Mouse (Mus musculus) lung, postnatal 14 days (tissue): ENCODE results near the gene Spaar.
"Not testable (repeated sequence)": the region's sequence is repeated elsewhere in the genome, so short reads cannot be mapped to it uniquely, and the experiment has no call there.

Experiments used
- DNase-seq: peaks from one replicate; pipeline ENCODE4 v3.0.0; 2021

The Spaar gene

DNA sequence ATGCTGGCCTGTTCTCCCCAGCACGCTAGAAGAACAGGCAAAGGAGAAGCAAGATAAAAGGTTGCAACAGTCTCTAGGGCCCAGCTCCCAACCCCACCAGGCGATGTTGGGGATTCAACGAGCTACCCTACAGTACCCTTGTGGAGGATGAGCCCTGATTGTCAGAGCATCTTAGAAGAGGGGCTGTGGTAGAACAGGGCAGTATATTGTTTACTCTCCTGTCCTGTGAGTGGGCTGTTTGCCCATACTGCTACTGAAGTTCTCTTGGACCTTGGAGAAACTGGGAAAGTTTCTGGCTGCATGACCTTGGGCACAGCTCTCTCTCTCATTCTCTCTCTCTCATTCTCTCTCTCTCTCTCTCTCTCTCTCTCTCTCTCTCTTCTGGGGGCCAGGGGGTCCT lies 708 bp upstream of the Spaar start:
- DNase-seq = no peak

DNA sequence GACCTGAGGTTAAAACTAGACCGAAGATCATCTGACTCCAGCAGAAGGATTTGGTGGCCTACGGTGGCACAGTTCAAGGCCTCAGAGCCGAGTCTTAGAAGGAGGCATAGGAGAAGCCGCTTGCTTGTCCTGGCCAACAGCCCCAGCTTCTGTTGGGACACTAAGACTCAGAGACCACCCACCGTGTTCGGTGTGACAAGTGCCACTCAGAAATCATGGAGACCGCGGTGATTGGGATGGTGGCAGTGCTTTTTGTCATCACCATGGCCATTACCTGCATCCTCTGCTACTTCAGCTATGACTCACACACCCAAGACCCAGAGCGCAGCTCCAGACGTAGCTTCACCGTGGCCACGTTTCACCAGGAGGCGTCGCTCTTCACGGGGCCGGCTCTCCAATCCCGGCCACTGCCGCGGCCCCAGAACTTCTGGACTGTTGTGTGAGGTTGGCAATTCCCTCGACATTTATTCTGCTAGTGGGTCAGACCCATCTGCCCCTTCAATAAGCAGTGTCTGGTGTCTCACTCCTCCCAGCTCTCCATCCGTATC lies 990 bp downstream of the Spaar start:
- no peak for DNase-seq

DNA sequence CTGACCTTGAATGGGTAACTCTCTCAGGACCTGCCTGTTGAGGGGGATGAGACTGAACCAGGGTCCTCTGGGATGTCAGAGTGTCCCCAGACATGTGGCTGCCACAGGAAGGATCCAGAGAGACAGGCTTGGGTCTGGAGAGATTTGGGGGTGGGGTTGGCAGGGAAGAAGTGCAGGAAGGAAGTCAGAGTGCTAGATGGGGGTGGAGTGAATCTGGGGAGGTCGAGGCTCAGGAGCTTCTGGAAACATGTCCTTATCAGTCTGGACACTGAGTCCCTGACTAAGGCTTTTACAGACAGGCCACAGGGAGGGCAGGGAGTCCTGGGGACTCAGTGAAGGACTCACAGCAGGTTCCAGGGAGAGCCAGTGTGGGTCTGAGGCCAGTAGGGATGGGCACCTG lies 2.3 kb downstream of the Spaar start:
- no peak for DNase-seq

DNA sequence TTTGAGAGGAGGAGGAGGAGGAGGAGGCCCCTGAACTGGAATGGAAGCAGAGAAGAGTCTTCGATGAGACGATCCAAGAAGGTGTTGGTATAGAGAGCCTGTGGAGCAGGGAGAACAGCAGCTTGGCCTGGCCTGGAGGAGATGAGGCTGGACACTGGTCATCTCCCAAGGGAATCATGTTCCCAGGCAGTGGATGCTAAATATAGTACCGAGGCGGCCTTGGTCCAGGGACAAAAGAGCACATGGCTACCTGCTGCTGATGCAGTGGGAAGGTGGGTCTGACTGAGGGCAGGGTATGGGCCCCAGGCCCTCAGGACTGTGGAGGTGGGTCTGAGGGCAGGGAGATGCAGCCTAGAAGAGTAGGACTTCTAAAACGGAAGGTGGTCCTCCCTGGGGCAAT lies 3.4 kb downstream of the Spaar start:
- DNase-seq = no peak

DNA sequence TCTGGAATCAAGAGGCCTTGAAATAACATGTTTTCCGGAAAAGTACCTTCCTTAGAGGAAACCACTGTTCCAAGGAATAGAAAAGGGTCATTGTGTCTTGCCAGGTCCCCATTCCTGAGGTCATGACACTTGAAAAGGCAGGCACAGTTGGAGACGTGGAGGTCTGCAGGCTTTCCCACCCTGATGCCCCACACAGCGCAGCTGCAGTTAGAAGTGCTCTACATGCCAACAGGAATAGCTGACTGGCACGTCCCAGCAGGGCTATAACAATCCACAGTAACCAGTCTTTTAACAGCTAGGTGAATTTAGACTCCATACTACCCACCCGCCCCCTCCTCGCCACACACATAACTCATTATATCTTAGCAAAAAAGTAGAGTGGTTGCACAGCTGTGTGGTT lies 7.3 kb downstream of the Spaar start:
- no peak for DNase-seq

DNA sequence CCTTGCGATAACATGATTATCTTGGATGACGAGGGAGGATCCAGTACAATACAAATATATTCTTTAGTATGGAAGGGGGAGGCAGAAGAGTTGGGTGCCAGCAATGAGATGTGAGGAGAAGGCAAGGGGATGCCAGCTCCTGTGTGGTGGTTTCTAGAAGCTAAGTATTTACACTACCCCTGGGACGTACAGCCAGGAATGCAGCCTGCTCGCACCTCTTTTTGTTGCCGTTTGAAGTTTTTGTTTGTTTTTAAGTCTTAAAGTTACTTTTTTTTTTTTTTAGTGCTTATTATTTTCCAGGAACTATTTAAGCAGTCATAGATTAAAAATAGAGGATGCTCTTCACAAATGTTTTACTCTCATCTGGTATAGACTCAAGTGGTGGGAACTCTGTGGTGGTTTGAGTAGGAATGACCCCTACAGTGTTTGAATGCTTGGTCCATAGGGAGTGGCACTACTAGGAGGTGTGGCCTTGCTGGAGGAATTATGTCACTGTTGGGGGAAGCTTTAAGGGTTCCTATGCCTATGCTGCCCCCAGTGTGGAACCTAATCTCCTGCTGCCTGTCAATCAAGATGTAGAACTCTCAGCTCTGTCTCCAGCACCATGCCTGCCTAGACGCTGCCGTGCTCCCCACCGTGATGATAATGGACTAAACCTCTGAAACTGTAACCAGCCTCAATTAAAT lies 9.3 kb downstream of the Spaar start:
- DNase-seq = no peak

DNA sequence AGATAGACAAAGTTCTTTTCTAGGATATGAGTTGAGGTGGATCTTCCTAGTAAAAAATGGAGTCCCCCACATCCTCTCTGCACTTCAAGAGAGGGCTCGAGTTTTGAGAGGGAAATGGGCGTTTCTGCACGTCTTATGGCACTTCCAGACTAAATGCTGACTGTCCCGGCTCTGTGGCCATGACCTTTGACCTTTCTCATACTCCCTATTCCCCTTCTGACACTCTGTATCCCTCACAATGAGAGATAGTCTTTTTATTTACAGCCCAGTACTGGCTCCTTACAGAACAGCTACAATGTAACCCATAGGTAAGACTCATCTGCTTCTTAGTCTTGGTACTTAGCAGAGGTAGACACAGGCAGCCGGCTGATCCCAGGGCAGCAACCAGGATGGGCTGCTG lies 11.7 kb downstream of the Spaar start:
- no peak for DNase-seq

DNA sequence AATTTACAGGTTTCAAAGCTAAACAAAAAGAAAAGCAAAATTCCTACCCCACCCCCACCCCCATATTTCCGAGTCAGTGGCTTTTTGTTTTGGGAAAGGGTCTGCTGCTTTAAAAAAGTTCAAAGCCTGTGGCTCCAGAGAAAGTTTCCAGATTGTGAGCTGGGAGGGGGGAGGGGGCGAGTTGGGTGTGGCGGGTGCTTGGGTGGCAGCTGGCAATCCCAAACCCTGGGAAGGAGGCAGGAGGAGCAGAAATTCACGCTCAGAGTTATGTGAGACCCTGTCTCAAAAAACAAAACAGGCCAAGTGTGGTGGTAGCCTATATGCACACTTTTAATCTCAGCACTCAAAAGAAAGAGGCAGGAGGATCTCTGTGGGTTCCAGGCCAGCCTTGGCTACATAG lies 12.8 kb downstream of the Spaar start:
- no peak for DNase-seq

DNA sequence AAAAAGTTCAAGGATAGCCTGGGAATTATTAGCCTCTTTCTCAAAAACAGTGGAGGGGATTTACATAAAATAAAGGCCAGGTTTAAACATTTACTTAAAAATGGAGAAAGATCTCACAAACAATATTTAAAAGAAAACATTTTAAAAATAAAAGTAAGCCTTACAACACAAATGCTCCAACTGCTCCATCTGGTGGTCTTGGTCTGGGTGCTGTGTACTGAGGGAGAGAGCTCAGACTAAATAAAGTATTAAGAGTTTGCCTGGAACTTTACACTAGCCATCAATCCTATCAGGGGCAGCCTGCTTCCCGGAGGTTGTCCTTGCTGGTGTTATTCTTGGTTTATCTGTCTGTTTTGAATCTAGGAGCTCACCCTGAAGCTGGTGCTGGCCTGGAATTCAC lies 13.3 kb downstream of the Spaar start:
- peak; percentile 34 for DNase-seq

DNA sequence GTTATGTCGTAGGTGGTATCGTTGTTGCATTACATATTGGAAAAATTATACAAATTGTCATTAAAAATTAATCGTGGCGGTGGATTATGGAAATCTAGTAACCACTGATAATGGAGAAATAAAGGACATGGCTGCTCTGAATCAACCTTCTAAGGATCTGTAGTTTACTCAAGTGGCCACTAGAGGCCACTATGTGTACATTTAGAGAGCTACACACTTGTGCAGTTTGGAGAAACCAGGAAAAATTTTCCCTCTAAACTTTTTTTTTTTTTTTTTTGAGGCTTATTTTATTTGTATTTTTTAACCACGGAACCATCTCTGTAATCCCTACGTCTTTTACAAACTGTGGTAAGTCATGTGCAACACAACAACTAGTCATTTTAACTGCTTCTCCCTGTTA lies 15.4 kb downstream of the Spaar start:
- peak; percentile 44 for DNase-seq

DNA sequence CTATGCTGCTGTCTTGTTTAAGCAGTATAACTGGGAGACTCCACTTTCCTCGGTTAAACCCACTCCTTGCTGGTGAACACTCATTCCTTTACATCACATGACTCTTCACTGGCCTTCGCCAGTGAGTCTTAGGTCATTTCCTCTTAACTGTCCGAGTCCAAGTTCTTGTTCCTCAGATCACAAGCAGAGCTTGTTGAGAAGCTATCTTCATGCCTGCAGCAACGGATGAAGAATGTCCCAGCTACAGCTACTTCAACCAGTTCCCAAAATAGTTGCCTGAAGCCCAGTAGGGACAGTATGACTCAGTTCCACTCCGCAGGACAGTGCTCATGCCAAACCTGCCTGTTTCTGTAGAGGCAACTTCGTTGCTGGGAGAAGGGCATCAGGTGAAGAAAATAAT lies 27.4 kb downstream of the Spaar start:
- peak; percentile 13 for DNase-seq

DNA sequence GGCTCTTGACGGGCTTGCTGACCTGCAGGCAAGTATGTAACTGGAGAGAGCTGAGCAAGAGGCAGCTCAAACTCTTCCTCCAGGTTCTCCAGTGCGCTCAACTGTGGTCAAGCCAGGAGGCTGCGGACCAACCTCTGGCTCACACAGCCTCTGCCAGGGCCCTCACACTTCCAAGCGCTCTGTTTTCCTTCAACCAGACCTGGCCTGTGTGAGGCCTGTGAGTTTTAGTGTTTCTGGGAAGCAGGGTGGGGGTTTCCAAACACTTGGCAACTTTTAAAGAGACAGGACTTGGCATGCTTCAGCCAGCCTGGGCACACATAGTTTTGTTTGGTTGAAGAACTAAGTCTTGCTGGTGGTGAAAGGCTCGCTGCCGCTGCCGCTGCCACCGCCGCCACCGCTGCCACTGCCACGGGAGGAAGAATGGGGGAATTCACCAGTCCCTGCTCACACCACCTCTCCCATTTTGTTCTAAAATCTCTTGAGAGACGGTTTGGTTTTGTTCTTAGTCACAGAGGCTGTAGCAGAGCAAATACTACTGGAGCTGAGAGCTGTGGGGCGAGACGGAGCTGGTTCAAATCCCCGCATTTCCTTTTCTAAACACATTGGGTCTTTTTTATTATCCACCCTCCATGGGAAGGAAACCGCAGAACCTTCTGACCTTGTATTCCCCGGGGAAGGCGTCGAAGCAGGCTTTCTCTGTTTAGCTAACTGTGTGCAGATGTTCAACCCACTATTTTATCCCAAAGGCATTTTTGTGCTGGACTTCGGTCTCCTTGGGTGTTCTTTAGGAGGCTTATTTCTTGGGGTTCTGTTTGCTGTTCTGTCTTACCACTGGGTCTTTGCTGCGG lies 30.0 kb downstream of the Spaar start:
- DNase-seq = peak; percentile 15

DNA sequence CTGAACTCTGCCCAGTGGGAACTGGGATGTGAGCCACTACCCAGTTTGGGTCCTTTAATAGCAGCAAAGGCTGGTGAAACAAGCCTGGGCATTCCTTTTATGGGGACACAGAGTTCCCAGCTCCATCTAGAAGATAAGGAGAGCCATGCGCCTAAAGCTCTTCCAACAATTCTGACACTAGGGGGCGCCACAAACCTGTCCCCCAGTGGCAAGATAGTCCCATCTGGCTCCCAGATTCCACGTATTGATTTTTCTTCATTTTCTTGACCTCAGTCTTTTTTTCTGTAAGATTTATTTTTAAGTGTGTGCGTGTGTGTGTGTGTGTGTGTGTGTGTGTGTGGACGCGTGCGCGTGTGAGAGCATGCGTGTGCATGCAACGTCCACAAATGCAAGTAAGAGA lies 30.6 kb downstream of the Spaar start:
- peak; percentile 76 for DNase-seq

DNA sequence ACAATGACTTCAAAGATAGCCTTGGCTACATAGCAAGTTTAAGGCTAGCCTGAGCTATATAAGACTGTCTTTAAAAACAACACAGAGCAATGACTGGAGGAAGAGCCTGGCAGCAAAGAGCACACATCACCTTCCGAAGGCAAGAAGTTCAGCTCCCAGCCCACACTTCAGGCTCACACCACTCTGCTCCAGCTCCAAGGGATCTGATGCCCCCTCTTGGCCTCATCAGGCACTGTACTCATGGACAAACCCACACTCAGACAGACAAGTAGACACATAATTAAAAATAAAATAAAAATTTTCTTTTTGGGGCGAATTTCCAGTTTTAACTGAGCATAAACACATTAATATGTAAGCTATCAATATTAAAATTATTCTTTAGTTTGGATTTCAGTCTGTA lies 31.5 kb downstream of the Spaar start:
- DNase-seq = no peak

DNA sequence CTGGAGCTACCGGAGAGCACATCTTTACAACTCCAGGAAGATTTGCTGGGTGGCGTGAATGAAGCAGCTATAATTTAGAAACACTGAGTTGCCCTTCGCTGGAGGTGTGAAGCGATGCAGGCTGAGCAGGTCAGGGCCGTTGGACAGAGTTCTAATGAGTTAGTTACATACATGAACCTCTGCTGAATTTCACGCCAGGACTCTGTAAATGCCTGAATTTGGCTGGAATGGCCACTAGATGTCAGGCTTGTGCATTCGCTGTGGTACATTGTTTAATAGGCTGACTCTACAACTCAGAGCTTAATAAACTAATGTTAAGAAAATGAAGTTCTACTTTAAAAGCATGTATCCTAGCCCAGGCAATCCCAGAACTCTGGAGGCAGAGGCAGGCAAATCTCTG lies 33.6 kb downstream of the Spaar start:
- peak; percentile 71 for DNase-seq

DNA sequence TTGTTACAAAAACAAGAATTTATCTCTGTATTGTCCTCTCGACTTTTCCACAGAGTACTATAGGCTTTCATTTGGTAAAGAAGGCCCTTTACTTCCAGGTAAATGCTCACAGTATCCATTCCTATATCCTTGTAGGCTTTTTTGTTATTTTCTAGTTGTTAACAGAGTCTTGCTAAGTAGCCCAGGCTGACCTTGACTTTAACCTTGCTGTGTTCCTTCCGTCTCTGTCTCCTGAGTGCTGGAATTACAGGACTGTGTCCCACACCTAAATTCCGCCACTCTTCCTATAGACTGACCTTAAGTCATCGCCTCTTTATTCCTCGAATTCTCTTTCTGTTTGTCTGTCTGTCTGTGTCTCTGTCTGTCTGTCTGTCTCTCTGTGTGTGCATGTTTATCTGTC lies 38.5 kb downstream of the Spaar start:
- no peak for DNase-seq

DNA sequence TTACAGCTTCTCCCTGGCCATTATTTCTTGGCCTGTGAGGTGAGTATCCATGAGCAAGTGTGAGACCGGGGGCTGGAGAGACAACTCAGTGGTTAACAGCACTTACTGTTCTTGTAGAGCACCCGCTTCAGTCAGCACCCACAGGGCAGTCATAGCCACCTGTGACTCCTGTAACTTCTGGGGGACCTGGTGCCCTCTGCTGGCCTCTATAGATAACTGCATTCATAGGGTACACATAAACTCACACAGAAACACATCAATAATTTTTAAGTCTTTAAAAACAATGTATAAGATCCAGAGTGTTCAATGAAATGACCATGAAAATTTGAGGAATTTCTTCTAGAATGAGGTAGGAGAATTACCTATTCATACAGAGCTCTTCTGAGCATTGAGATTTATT lies 39.5 kb downstream of the Spaar start:
- no peak for DNase-seq

DNA sequence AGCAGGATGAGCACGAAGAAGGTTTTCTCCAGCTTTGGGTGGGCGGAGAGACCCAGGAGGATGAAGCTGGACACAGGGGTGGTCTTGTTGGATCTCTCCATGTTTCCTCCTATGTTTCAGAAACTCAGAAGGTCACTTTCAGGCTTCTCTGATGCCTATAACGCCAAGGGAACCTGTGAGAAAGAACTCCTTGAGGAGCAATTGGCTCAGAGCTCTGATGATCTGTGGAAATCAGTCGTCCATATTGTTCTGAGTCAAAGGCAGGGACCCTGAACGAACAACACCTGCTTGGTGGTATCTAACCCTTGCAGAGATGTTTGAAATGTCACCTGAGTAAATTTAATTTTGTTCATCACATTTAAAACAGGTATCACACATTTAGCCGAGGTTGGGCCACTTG lies 41.1 kb downstream of the Spaar start, which contains the start of gene Olfr159:
Gene Olfr159, minus strand, starts transcription at position 101 of the 400 bp plus-strand sequence.
- no peak for DNase-seq

DNA sequence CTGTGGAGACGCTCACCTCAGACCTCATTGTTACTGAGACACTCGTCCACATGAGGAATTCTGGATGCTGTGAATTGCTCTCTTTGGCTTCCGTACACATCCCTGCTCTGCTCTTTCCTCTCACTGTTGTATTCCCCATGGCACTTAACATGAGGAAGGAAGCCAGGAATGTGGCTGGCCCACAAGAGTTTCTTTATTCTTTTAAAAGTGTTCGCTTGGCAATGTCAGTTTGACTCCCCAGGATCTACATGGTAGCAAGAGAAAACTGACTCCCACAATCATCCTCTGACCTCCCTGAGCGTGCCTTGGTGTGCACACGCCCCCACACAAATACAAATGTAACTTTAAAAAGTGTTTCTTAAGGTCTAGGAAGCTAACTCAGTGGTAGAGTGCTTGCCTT lies 41.8 kb downstream of the Spaar start:
- peak; percentile 16 for DNase-seq

DNA sequence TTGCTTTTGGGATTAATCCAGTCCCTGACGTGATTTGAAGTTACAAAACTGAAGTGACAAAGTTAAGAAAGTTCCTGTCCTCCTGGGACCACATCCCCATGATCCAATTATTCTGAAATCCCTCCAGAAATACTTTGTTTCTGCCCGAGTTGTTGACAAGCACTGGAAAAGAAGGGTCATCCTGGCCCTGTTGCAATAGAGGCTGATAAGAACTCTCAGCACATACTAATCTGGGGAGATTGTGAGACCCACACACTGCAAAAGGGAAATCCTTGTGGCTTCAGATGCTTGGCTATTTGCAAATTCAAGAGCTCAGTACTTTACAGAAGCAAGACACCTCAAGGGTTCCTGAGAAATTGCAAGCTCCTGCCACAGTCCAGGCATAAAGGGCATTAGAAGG lies 42.5 kb downstream of the Spaar start:
- no peak for DNase-seq

DNA sequence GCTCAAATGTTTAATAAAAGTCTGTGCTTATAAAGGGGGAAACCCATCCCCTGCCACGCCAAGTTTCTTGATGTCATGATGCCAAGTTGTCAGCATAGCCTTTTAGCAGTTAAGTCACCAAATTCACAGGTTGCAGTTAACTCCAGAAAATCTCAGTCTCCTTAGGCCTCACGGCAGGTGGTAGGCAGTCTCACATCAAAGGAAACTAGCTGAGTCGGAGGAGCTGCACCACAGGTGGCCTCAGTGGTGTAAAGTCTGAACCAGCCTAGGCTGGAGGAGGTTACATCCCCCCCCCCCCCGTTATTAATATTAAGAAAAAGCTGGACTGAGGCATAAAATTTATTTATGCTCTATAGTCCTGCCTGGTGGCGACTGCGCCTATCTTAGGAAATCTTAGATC lies 65.5 kb downstream of the Spaar start:
- DNase-seq = no peak

DNA sequence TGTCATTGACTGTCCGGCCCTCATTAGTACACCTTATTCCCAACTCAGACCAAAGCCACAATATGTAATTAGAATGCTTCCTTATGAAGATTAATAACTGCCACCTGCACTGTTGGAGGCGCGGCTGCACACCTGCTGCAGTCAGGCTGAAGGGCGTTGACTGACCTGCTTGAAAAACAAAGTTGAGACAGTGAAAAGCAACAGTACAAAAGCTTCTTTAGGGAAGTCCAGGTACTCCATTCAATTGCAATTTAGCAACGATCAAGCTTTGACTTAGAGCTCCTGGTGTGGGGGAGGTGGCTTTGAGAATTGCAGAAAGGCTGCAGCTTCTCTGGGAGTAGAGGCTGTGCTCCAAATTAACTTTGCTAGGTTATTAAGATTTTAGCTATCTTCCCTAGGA lies 66.0 kb downstream of the Spaar start:
- DNase-seq = not testable (repeated sequence)

DNA sequence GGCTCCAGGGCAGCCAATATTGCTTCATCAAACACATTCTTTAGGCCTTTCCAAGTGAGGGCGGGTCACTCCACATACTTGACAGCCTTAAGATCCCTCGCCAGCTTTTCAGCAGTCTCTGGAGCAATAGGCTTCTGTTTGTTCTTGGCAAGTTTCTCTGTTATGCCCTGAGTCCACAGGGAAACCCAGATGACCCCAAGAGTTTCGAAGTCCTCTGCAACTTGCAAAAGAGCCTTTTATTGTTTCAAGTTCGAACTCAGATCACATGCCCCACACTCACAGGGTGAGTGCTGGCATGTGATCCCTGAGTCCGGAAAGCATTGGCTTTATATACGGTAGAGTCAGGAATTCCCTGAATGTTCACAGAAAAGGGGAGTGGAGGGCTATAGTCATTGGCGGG lies 69.1 kb downstream of the Spaar start:
- DNase-seq = peak; percentile 27
